Mouse (Mus musculus): ENCODE measurements around the gene Gtf3c6.

The Gtf3c6 gene

GRCm38 (mm10) chr10:40257414-40258255 is at the start of gene Gtf3c6:
Gene Gtf3c6, minus strand, starts transcription at chr10:40258108.
- DNase-seq = peak; percentile 94

- DNase-seq = peak; percentile 20
Observed at GRCm38 (mm10) chr10:40305989-40306388, 48.1 kb upstream of the Gtf3c6 start.

DNA sequence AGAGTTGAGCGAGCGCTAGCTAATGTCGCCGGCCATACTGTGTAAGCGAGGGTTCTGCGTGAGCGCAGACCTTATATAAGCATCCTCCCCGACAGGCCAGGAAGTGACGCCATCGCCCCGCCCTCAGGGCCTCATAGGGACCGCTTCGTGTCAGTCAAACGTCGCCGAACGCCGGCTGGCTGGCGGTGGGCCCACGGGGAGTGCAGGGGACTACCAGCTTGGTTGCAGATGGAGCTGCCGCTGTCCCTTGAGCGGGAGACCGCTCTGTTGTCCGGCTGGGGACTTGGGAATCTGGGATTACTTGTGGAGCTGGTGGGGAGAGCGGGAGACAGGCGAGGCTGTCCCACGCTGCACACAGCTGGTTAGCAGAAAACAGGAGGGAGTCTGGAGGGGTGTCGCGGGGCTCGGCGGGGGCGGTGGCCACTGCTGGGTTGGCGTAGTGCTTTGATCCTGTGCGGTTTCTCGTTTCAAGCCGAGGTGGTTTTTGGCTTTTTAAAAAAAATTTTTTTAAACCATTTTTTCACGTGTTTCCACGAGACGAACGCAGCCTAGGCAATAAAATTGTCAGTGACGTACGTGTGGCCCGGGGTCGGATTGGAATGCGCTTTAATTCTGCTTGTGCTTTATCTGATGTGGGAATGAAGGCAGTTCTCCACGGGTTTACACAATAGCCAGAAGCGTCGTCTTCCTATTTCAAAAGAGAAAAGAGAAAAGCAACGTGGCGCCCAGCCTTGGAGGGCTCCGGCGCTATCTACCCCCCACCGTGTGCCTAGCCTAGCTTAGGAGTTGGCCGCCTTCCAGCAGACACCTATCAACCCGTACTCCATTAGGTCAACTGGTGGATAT is 44.5 kb upstream of the Gtf3c6 start, which contains the start of gene Amd1:
Gene Amd1, minus strand, starts transcription at position 47 of the 846 bp plus-strand sequence.
- peak; percentile 100 for DNase-seq

GRCm38 (mm10) chr10:40301181-40302075 is 43.5 kb upstream of the Gtf3c6 start:
- peak; percentile 64 for DNase-seq

DNA sequence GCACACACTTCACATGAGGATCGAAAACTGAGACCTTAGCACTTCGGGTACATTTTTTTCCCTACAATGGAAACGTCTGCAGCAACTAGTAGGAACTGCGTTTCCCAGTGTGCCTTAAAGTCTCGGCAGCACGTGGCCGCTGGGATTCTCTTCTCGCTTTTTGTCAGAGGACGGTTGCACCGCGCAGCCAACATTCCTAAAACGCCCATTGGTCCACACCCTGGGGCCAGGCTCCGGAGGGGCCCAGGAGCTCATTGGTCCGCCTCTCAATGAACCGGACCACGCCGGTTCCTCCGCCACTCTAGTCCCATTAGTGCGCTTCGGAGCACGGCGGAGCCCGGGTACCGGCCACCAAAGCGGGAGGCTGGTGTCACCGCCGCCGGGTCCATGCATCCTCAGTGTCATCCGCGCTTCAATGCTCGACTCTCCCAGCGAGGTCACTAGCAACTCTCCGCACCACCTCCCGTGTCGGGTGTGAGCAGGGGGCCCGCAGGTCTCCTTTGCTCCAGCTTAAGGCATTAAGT is 42.8 kb upstream of the Gtf3c6 start:
- DNase-seq = peak; percentile 58

DNA sequence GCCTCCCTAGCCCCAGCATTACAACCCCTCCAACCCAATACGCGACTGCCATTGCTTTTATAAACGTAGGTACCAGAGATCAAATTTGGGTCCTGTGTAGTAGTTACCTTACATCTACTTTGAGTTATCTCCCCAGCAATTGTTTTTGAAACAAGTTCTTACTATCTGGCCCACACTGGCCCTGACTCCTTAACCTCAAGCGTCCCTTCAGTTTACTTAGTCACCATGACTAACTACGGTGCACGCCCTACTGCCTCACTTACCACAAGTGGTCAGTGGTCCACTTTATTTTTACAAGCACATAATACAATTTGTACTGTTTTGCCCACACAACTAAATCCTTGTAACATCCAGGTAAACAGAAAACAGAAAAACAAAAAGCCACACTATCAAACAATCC is 34.7 kb upstream of the Gtf3c6 start:
- DNase-seq = no peak

DNA sequence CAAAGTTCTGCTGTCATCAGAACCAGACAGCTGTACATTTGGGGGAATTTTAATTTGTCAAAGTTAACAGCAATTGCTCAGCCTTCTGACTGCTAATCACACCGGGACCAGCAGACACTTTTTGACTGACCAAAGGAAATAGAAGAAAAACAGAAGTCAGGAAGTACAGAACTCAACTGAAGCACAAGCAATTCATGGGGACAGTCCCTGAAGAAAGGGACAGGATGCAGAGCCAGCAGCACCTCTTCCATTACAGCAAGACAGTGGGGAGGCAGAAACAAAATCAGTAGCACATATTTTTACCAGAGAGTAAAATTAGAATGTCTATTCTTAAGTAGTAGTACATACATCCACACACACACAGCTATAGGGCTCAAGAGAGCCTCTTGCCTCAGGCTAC is 28.9 kb upstream of the Gtf3c6 start:
- no peak for DNase-seq

DNA sequence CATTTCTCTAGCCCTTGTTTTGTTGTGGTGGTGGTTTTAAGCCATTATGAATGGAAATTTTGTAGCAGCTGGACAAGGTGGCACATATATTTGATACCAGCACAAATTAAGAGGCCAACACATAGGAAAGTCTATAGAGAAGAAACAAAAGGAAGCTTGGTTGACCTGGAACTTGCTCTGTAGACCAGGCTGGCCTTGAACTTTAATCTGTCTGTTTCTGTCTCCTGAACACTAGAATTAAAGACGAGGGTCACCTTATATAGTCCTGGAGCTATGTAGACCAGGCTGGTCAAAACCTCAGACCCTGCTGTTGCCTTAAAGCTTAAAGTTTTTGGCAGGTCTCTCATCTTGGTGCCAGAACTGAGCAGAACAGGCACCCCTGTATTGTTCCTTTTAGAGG is 27.7 kb upstream of the Gtf3c6 start:
- DNase-seq = no peak

DNA sequence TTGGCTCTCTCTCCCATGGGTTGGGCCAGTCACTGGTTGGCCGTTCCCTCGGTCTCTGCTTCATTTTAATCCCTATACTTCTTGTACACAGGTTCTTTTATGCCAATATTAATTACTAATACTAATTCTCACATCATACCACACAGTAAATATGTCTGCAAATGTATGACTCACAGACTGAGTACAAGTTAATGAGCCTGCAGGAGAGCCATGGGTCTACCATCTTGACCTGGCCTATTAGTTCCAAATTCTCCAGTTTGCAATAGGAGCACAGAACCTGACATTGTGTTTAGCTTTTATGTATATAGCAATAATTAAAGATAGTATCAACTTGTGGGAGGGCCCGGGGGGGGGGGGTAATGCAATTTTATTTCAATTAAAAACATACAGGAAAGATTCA is 27.1 kb upstream of the Gtf3c6 start:
- DNase-seq = no peak

DNA sequence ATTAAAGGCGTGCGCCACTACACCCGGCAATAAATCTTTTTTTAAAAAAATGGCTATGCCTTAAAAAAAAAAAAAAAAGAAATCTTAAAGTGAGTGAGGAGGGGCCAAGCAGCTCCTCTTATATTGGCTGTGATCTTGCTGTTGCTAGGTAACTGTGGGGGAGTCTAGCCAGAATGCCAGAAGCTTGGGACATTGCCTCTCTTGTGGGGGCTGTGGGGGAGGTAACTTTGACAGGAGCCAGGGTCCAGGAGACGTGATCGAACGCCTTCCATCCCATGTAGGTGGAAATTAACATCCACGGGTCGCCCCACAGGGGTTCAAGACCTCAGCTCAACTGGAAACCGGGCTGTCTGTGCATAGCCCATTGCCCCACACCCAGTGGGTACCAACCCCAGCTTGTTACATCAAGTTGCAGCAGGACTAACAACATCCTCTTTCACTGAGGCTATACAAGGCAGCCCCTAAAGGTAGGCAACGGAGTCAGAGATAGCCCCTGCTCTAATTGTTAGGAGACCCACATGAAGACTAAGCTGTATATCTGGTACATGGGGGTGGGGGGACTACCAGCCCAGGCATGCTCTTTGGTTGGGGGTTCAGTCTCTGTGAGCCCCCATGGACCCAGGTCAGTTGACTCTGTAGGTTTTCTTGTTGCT is 26.4 kb upstream of the Gtf3c6 start:
- DNase-seq = no peak

DNA sequence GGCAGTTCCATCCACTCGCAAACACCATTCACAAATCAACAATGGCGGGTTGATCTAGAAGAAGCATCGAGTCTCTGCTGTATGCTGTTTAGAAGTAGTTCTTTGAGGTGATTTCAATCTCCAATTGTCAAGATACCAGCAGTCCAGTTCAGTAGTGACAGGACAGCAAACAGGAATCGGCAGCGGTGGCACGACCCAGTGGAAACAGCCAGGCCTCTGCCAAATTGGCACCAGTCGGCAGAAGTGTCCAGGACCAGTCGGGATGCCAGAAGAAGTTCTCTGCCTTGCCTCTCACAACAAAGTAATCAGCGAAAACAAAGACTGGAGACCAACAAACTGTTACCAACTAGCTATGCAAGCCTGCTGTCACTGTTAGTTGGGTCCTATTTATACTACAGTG is 25.7 kb upstream of the Gtf3c6 start:
- DNase-seq = no peak

DNA sequence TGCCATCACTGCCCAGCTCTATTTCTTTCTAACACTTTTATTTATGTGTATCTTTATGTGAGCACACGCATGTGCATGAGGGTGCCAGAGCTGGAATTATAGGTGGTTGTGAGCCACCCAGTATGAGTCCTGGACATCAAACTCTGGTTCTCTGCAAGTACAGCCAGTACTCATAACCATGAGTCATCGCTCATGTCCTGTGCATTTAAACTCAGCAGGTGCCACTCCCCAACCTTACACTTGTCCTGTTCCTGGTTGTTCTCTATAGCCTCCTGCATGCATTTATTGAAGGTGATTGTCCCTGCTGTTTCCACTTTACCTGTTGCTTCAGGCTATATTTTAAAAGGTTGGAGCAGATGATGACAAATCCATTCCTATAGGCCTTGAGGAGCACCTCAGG is 23.7 kb upstream of the Gtf3c6 start:
- DNase-seq = no peak

DNA sequence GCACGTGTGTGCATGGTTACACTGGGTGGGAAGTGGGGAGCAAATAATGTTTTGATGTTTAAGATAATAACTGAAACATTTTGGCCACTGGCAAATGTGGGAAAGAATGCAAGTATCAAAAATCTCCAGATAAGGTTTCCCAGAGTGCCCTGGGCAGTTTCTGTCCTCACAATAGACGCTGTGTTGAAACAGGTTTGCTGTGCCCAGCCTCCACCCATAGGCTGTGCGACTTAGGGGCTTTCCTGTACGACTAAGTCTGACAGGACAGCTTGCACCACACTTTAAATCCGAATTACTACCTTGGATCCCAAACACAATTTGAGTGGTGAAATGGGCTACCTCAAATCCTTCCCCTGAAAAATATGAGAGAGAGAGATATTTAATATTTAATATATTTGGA is 20.4 kb upstream of the Gtf3c6 start:
- DNase-seq = no peak

GRCm38 (mm10) chr10:40275991-40276390 is 18.1 kb upstream of the Gtf3c6 start:
- DNase-seq = no peak

GRCm38 (mm10) chr10:40273938-40274337 is 16.0 kb upstream of the Gtf3c6 start:
- DNase-seq = no peak

GRCm38 (mm10) chr10:40271216-40271615 is 13.3 kb upstream of the Gtf3c6 start:
- no peak for DNase-seq

DNA sequence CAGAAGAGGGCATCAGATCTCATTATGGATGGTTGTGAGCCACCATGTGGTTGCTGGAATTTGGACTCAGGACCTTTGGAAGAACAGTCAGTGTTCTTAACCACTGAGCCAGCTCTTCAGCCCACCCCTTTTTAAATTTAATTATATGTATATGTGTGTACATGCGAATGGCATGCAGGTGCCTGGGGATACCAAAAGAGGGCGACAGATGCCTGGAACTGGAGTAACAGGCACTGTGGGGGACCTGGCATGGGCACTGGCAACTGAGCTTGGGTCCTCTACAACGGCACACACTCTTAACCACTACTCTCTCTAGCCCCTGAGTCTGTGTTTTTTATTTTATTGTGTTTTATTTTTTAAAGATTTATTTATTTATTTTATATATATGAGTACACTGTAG is 7.0 kb upstream of the Gtf3c6 start:
- DNase-seq = no peak

GRCm38 (mm10) chr10:40263691-40264090 is 5.8 kb upstream of the Gtf3c6 start:
- DNase-seq = no peak

- DNase-seq = no peak
Observed at GRCm38 (mm10) chr10:40262200-40262599, 4.3 kb upstream of the Gtf3c6 start.

GRCm38 (mm10) chr10:40260305-40260704 is 2.4 kb upstream of the Gtf3c6 start:
- no peak for DNase-seq

DNA sequence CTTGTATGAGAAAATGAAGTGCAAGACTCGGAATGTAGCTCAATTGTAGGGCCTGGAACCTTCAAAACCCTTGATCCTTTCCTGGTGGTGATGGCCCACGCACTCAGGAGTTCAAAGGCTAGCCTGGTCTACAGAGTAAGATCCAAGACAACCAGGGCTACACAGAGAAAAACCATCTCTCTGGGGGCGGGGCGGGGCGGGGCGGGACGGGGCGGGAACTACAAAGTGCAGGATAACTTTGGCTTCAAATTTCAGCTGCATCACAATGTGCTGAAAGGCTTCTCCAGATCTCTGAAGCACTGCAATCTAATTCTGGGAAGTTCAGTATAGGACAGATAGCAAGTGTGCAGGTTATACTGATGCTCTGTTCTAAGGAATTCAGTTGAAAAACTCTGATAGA is 1.6 kb upstream of the Gtf3c6 start:
- DNase-seq = no peak

DNA sequence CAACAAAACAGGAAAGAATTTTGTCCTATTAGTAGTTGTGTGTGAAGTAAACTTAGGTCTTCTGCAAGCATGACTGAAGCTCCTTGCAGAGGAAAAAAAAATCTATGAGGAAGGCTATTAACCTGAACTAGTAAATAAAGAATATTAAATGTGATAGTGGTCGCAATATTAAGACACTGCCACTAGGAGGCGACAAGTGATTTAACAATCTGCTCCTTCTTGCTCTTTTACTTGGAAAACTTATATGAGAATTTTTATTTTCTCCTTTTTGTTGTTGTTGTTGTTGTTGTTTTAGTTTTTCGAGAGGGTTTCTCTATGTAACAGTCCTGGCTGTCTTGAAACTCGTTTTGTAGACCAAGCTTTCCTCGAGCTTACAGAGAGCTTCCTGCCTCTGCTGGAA is 1.1 kb upstream of the Gtf3c6 start:
- DNase-seq = peak; percentile 54

Data from thymus, postnatal 14 days (tissue).